Mouse (Mus musculus): Measurements from ENCODE around the gene Sorbs1. TPM values are rescaled to one million over a fixed set of nuclear protein-coding genes. Genes with fewer than 3 reads are reported as not detected.

Sorbs1 gene
- polyA plus RNA-seq, 1 experiment from 2014 or later, result 107 TPM

- Histone ChIP-seq H3K36me3 (peaks cover 18% of the 10 kb centered on the region), H3K4me3 (no peak overlapping the region), H3K4me2 (replicated peaks) (no peak overlapping the region), H3K27me3 (replicated peaks) (no peaks in the 10 kb centered on the region), H3K9me3 (no peaks in the 10 kb centered on the region), H3K4me1 (0 out of 2 replicates have a peak, but pooled peaks cover 6% of the 10 kb centered on the region), H3K9ac (no peak overlapping the region), H3K27ac (no peak overlapping the region)
- WGBS, result 89% methylated on average over 5 of the region's 5 CpGs
- no peak for ATAC-seq (ENCODE audit: low FRiP score, low read depth)
Observed at GRCm38 (mm10) chr19:40372679-40373078, 140.9 kb downstream of the Sorbs1 start.

GRCm38 (mm10) chr19:40371866-40372265, 141.7 kb downstream of the Sorbs1 start:
- no peak overlapping the region for H3K27ac ChIP-seq
- H3K4me2 ChIP-seq (replicated peaks), result no peak overlapping the region
- H3K9me3 ChIP-seq, result no peaks in the 10 kb centered on the region
- H3K4me3 ChIP-seq, result no peak overlapping the region
- WGBS, result 61% methylated on average over 4 of the region's 4 CpGs
- 0 out of 2 replicates have a peak, but pooled peaks cover 6% of the 10 kb centered on the region for H3K4me1 ChIP-seq
- peaks cover 18% of the 10 kb centered on the region for H3K36me3 ChIP-seq
- ATAC-seq (ENCODE audit: low FRiP score, low read depth), result no peak
- H3K9ac ChIP-seq, result no peak overlapping the region
- no peaks in the 10 kb centered on the region for H3K27me3 ChIP-seq (replicated peaks)

DNA sequence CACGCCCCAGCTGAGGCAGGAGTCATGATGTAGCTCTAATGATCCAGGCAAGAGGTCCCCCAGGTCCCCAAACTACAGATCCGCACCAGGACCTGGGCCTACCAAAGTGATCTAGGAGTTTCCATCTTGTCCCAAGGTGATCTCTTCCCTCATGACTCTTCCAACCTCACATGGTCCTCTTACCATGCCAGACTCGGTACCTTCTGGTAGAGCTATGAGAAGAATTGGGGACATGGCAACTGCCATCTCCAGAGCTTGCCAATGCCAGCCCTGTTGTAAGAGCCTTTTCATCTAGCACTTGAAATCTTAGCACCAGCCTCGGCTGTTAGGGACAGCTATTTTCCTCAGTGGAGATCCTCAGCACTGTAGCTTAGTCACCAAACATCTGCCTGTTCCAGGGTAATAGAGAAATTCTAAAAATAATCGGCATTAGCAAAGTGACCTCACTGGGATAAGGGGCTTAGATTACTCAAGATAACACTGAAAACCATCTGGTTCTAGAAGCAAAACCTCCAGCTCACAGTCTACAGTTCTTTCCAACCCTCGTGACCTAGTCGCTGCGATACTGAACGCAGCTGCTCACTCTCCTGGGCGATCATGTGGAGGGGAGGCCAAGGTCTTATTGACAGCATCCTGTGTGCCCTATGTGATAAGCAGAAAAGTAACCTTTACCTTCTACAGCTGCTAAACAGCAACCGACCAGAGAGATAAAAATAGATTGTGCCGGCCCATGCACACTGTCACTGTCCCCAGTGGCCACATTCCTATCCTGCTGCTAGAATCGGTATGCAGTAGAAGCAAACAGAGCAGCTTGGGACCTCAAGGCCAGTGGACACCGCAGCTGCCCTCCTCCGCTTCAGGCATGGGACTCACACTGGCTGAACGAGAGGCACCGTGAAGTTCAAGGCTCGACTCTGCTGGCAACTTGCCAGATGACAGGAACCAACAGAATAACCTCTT, 143.4 kb downstream of the Sorbs1 start:
- no peak overlapping the region for H3K4me3 ChIP-seq
- WGBS, result 85% methylated on average over 18 of the region's 18 CpGs
- H3K4me2 ChIP-seq (replicated peaks), result no peak overlapping the region
- H3K9ac ChIP-seq, result 0 out of 2 replicates have a peak overlapping the region, but pooled peaks have one; percentile 26
- peaks cover 16% of the 10 kb centered on the region; the same call in 1 of the 2 replicates for H3K36me3 ChIP-seq
- H3K9me3 ChIP-seq, result no peaks in the 10 kb centered on the region
- H3K27me3 ChIP-seq (replicated peaks), result no peaks in the 10 kb centered on the region
- ATAC-seq (ENCODE audit: low FRiP score, low read depth), result no peak
- no peak overlapping the region for H3K27ac ChIP-seq
- no peaks in the 10 kb centered on the region for H3K4me1 ChIP-seq

- no peak overlapping the region for H3K4me3 ChIP-seq
- H3K9me3 ChIP-seq, result peaks cover 2% of the 10 kb centered on the region; the same call in 1 of the 2 replicates
- H3K27ac ChIP-seq, result no peak overlapping the region
- H3K4me2 ChIP-seq (replicated peaks), result no peak overlapping the region
- ATAC-seq (ENCODE audit: low FRiP score, low read depth), result no peak
- no peak overlapping the region for H3K9ac ChIP-seq
- H3K27me3 ChIP-seq (replicated peaks), result no peaks in the 10 kb centered on the region
- H3K36me3 ChIP-seq, result peaks cover 32% of the 10 kb centered on the region
- WGBS, result 100% methylated on average over 2 of the region's 2 CpGs
- H3K4me1 ChIP-seq, result no peaks in the 10 kb centered on the region
Observed at GRCm38 (mm10) chr19:40368517-40368916, 145.1 kb downstream of the Sorbs1 start.

DNA sequence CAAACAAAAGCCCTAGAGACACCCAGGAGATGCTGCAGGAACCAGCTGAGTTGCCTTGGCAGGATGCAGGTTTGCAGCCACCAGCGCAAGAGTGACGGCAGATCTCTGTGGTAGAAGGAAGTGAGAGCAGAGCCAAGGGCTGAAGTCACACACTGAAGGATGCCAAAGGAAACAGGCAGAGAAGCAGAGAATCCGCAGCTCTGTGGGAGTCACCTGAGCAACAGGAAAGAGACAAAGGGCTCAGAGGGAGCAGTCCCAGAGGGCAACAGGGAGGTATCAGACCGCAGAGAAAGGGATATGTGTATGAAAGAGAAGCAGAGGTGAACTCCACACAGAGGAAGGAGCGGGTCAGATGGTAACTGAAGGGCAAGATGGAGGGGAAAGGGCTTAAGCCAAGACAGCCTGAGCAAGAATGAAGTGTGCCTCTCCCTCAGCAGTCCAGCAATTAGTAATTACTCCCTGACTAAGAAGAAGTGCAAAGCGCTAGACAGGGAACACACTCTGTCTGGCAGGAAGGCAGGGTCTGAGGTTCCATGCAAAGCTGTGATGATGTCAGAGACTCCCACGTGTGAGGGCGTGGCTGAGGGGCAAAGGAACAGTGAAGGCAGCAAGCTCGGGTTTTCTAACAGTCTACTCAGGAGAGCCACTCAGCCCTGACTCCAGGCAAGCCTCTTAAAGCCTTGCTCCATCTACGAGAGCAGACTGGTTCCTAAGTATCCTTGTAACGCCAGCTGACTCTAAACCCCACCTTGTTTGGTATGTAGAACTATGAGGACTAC, 147.2 kb downstream of the Sorbs1 start:
- Histone ChIP-seq H3K27me3 (replicated peaks) (no peaks in the 10 kb centered on the region), H3K4me3 (no peak overlapping the region), H3K27ac (no peak overlapping the region), H3K36me3 (peaks cover 38% of the 10 kb centered on the region), H3K4me1 (no peaks in the 10 kb centered on the region), H3K9ac (no peak overlapping the region), H3K4me2 (replicated peaks) (no peak overlapping the region), H3K9me3 (peaks cover 5% of the 10 kb centered on the region; the same call in 1 of the 2 replicates)
- no peak for ATAC-seq (ENCODE audit: low FRiP score, low read depth)
- WGBS, result 49% methylated on average over 11 of the region's 11 CpGs

DNA sequence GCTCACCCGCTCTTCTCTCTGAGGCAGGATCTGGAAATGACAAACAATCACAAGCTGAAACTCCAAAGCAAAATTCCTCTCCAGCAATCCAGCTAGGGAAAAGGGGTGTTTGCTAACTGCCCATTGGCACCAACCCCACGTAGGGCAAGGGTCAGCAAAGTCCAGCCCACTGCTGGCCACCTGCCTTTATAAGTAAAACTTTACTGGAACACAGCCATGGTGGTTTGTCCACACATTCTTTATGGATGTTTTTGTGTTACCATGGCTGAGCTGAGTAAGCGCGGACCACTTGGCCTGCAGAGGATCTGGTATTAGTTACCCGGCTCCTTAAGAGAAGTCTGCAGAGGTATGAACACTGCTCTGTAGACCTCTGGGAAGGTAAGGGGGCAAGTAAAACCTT, 148.4 kb downstream of the Sorbs1 start:
- Histone ChIP-seq H3K9ac (no peak overlapping the region), H3K4me3 (no peak overlapping the region), H3K36me3 (peaks cover 34% of the 10 kb centered on the region), H3K27me3 (replicated peaks) (no peaks in the 10 kb centered on the region), H3K27ac (no peak overlapping the region), H3K4me1 (no peaks in the 10 kb centered on the region), H3K4me2 (replicated peaks) (no peak overlapping the region), H3K9me3 (peaks cover 5% of the 10 kb centered on the region; the same call in 1 of the 2 replicates)
- 82% methylated on average over 5 of the region's 5 CpGs for WGBS
- no peak for ATAC-seq (ENCODE audit: low FRiP score, low read depth)

GRCm38 (mm10) chr19:40363447-40363846, 150.1 kb downstream of the Sorbs1 start:
- H3K4me2 ChIP-seq (replicated peaks), result no peak overlapping the region
- peaks cover 5% of the 10 kb centered on the region; the same call in 1 of the 2 replicates for H3K9me3 ChIP-seq
- 95% methylated on average over 5 of the region's 5 CpGs for WGBS
- no peak for ATAC-seq (ENCODE audit: low FRiP score, low read depth)
- H3K36me3 ChIP-seq, result peaks cover 29% of the 10 kb centered on the region
- no peaks in the 10 kb centered on the region for H3K27me3 ChIP-seq (replicated peaks)
- no peaks in the 10 kb centered on the region for H3K4me1 ChIP-seq
- no peak overlapping the region for H3K4me3 ChIP-seq
- H3K27ac ChIP-seq, result no peak overlapping the region
- H3K9ac ChIP-seq, result no peak overlapping the region

- H3K27me3 ChIP-seq (replicated peaks), result no peaks in the 10 kb centered on the region
- H3K9ac ChIP-seq, result no peak overlapping the region
- no peak overlapping the region for H3K4me3 ChIP-seq
- peaks cover 30% of the 10 kb centered on the region for H3K36me3 ChIP-seq
- no peak overlapping the region for H3K4me2 ChIP-seq (replicated peaks)
- peaks cover 5% of the 10 kb centered on the region; the same call in 1 of the 2 replicates for H3K9me3 ChIP-seq
- no peaks in the 10 kb centered on the region for H3K4me1 ChIP-seq
- 87% methylated on average over 12 of the region's 12 CpGs for WGBS
- no peak for ATAC-seq (ENCODE audit: low FRiP score, low read depth)
- no peak overlapping the region for H3K27ac ChIP-seq
Observed at GRCm38 (mm10) chr19:40362203-40362865, 151.2 kb downstream of the Sorbs1 start.

DNA sequence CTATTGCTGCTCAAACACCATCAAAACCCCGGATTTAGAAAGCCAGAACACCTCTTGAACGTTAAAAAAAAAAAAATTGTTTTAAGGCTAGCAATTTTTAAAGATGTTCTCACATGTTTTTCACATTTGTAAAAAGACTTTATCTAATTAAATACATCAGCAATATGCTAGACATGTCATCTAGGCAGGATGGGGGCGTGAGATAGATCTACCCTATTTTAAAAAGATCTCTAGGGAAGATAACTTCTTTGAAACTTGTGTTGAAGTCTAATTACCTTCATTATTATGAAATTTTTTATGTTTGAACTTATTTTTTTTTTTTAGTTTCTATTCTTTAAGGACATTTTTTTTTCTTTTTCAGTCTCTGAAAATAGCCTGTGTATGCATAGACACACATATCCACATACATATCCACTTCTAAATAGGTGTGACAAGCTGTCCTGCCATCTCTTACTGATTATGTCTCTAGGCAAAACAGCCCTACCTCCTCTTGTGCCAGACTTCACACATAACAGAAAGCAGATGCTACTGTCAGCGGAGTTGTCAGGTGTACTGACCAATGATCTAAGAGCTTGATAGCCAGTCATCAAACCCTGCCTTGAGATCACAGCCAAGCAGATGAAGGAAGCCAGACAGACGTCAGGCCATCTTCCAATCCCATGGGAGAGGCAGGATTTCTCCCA, 153.7 kb downstream of the Sorbs1 start:
- ATAC-seq (ENCODE audit: low FRiP score, low read depth), result no peak
- H3K27me3 ChIP-seq (replicated peaks), result no peaks in the 10 kb centered on the region
- H3K4me3 ChIP-seq, result no peak overlapping the region
- 90% methylated on average over 5 of the region's 5 CpGs for WGBS
- no peak overlapping the region for H3K4me2 ChIP-seq (replicated peaks)
- H3K36me3 ChIP-seq, result peaks cover 27% of the 10 kb centered on the region
- H3K4me1 ChIP-seq, result no peaks in the 10 kb centered on the region
- peaks cover 5% of the 10 kb centered on the region; the same call in 1 of the 2 replicates for H3K9me3 ChIP-seq
- no peak overlapping the region for H3K9ac ChIP-seq
- no peak overlapping the region for H3K27ac ChIP-seq

GRCm38 (mm10) chr19:40356536-40357522, 156.8 kb downstream of the Sorbs1 start:
- Histone ChIP-seq H3K36me3 (peaks cover 3% of the 10 kb centered on the region; the same call in 1 of the 2 replicates), H3K4me3 (no peak overlapping the region), H3K9ac (no peak overlapping the region), H3K4me1 (no peaks in the 10 kb centered on the region), H3K9me3 (no peaks in the 10 kb centered on the region), H3K27ac (no peak overlapping the region), H3K27me3 (replicated peaks) (no peaks in the 10 kb centered on the region), H3K4me2 (replicated peaks) (no peak overlapping the region)
- 87% methylated on average over 15 of the region's 15 CpGs for WGBS
- ATAC-seq (ENCODE audit: low FRiP score, low read depth), result no peak
